Mouse (Mus musculus) B cell, adult 67 days (primary cell): ENCODE measurements around the gene Zswim7. TPM values are rescaled to one million over a fixed set of nuclear protein-coding genes. Genes with fewer than 3 reads are reported as not detected.

ENCODE experiments used
- total RNA-seq, 2 experiments: library from RNA; stranded (reverse); gene quantifications; 4 replicates each; pipeline ENCODE4 v1.2.4; 2023

Gene Zswim7
- 10 to 100 TPM; 10.9 to 12.4 TPM for total RNA-seq

GRCm38 (mm10) chr11:62280675-62281600 is at the start of gene Zswim7, which contains the start of gene Ttc19:
TSS of gene Zswim7 (minus strand) at chr11:62281375.
TSS of gene Ttc19 (plus strand) at chr11:62281473.

GRCm38 (mm10) chr11:62248401-62249244 is 32.6 kb downstream of the Zswim7 start, which contains the start of gene Adora2b:
TSS of gene Adora2b (plus strand) at chr11:62248984.

Other genes with a start within 250 kb of the Zswim7 start
- gene Adora2b, start 32.4 kb downstream of the Zswim7 start, total RNA-seq: not detected
- gene Ttc19, start 98 bp upstream of the Zswim7 start, total RNA-seq: 10 to 100 TPM; 27.0 to 30.9 TPM
- 1 to 10 TPM; 6.1 to 9.6 TPM for gene Pigl, start 177.1 kb upstream of the Zswim7 start, total RNA-seq
- gene Ncor1, start 177.2 kb upstream of the Zswim7 start, total RNA-seq: 100 to 1,000 TPM; 348 to 361 TPM